Mouse (Mus musculus) heart, postnatal 36 days (tissue): ENCODE measurements around the gene Mns1. TPM values are rescaled to one million over a fixed set of nuclear protein-coding genes. Genes with fewer than 3 reads are reported as not detected.
"Not testable (repeated sequence)": the region's sequence is repeated elsewhere in the genome, so short reads cannot be mapped to it uniquely, and the experiment has no call there.

Experiments used
- DNase-seq, 2 experiments: peaks; one replicate each; pipeline ENCODE4 v3.0.0; 2021 to 2022
- intact Hi-C: fragments of 180-260 bp; cut with DNase I; formaldehyde crosslinking; loops from one replicate; pipeline ENCODE4 v1.15.1; 2025
- total RNA-seq, 2 experiments: library from RNA; stranded (reverse); gene quantifications; 2 replicates each; pipeline ENCODE4 v1.2.3; 2021

The Mns1 gene
- total RNA-seq, result under 1 TPM; 0.14 to 0.30 TPM

DNA sequence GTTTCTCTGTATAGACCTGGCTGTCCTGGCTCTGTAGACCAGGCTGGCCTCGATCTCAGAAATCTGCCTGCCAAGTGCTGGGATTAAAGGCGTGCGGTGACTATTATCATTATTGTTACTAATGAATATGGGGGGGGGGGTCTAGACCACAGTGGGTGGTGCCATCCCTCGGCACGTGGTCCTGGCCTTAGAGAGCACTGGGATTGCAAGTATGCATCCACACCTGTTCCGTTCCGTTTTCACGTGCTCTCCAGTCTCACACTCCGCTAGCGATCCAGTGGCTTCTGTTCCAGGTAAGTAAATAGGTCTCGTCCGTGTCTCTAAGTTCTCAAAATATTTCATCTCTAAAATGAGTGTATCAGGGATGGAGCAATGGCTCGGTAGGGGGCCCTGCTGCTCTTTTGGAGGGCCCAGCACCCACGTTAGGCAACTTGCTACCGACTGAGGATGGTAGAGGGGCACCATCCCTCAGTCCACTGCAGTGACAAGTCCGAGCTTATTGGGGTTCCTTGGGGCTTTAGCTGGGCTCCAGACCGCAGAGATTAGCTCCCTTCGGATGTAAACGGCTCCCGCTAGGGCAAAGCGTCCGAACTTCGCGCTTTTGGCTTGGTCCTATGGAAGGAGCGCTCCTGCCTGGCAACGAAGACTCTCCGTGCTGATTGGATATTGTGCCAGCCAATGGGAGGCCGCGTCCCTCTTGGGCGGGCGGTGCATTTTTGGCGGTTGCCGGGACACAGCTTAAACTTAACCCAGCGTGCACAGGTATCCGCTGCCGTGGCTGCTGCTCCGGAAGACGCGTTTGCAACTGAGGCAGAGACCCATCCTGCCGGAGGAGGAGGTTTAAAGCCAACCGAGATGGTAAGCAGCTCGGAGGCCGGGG is at the start of gene Mns1:
Gene Mns1 (plus strand): TSS at position 190 of the 880 bp plus-strand sequence.
- intact Hi-C loops, result no loop called here
- DNase-seq, result peak; percentile 90 to 91

DNA sequence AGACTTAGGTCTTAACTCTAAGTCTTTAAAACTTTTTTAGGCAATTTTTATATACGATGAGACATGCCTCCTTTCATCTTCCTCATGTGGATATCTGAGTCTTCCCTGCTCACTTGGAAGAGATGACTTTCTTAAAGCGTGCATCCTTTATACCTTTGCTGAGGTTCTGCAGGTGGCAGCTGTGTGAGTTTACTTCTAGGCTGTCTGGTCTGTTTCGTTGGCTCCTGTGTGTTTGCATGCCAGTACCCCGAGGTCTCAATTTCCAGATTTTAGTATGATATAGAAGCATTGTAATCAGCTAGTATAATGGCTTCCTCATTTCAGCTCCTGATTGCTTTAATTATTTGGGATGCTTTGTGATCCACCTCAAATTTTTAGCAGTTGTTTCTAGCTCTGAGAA is 48.9 kb upstream of the Mns1 start:
- intact Hi-C loops, result no loop called here
- DNase-seq, result no peak

DNA sequence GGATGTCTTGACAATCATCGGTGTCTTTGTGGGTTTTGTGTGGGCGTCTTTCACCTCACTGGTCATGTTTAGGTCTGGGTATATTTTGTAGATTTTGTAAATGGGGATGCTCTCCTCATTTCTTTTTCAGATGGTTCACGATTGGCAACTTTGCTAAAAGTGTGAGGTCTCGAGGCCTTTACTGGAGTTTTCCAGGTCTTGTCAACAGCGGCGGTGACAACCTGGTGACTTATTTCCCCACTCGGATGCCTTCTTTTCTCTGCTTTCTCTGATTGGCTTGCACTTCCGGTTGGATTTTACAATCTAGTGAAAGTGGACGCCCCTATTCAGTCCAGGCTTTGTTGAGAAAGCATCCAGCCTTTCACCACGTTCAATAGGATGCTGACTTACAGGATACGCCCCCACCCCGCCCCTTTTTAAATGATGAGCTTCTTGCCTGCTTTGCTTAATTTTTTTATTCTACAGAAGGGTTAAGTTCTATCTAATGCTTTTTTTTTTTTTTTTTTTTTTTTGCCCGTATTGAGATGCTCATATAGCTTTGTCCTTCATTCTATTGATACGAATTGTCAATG is 48.3 kb upstream of the Mns1 start:
- intact Hi-C loops, result no loop called here
- DNase-seq, result no peak

DNA sequence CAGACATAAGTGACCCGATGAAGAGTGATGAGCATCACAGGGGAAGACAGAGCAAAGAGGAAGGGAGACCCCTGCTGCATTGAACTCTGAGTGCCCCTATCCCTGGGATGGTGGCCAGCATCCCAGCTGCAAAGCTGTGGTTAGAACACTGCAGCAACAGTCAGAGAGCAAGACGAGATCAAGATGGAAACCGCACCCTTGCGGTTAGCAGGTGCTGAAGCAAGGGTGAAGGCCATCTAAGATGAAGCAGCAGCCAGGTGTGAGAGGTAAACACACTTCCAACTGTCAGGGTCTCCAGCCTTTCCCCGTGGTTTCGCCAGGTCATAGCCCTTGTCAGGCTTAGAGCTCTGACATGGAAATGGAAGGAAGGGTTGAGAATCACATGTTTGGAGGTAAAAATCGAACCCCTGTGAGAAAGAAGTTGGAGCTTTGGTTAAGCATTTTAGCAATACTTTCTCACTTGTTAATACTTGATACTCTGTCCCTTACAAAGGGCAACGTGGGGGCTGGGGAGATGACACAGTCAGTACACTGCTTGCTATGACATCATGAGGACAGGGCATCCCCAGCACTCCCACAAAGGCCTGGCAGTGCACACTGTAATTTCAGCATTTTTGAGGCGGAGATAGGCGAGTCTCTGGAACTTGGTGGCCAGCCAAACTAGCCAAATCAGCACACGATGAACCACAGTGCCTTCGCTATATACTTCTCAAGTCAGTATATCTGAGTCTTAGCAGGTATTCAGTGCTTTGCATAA is 47.3 kb upstream of the Mns1 start:
- intact Hi-C loops, result no loop called here
- no peak for DNase-seq

DNA sequence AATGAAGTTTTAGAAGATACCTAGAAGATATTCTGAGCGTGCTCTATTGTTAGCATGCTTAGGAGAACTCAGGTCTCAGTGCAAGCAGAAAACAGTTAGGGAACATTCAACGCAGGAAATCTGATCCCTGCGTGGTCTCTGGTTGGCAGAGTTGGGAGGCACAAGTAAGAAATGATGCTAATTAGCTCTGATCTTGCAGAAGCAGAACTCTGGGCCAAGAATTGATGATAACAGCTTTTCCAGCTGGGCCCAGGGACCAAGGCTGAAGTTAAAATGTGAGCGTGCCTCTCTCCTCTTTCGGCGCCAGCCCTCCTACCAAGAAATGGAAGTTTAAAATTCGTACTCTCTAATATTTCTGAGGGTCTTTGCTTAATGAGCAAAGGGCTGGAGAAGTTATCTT is 45.1 kb upstream of the Mns1 start:
- intact Hi-C loops, result no loop called here

DNA sequence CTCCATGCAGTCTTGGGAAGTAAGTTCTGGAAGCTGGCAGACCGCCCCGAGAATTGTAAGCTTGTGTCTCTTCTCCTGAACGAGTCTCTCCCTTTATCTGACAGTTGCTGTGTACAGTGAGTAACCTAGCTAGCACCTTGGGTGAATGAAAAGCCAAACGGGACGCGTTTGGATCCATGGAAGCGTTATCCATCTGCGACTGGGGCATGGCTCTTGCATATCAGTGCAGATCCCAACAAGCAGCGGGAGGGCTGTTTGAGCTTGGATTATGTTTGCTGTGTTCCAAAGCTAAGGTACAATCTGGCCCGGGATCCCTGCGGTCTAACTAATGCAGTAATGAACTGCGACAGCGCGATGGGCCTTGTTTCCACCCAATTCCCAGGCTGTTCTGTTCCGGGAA is 44.6 kb upstream of the Mns1 start:
- intact Hi-C loops, result no loop called here
- DNase-seq, result no peak

More for the DNA sequence above, 45.1 kb upstream of the Mns1 start:
- DNase-seq, result no peak

DNA sequence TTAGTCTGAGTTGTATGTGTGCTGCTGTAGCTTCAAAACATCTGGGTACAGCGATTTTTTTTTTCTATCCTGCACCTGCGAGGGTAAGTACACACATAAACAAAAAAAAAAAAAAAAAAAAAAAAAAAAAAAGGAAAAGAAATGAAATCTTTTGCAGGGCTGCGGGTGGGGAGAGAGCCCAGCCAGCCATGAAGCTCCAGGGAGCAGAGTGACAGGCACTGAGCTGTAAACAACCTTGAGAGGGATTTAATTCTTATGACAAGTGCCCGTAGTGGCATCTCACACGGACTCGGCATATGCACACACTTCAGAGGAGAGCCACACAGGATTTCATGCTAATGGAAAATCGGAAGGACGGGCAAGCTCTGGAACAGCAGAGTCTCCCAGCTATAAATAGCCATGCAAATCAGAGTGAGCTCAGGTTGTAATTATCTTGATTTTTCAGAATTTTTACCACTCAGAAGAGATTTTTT is 43.9 kb upstream of the Mns1 start:
- no peak for DNase-seq
- intact Hi-C loops, result no loop called here

DNA sequence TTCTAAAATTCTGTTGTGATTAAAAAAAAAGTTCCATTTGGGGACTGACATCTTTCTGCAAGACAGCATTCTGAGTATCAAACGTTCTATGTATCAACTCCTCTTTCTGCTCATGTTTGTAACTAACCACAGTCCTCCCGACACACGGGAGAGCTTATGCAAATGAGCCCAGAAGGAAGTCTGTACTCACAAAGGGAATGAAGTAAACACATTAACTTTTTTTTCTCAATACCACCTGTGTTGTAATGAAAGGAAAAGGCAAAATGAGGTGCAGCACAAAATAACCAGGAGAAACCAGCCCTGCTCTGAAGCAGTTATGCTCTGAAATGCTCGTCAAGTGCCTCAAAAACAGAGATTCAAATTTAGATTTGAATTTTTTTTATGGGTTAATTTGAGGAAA is 37.7 kb upstream of the Mns1 start:
- no peak for DNase-seq
- intact Hi-C loops, result no loop called here

DNA sequence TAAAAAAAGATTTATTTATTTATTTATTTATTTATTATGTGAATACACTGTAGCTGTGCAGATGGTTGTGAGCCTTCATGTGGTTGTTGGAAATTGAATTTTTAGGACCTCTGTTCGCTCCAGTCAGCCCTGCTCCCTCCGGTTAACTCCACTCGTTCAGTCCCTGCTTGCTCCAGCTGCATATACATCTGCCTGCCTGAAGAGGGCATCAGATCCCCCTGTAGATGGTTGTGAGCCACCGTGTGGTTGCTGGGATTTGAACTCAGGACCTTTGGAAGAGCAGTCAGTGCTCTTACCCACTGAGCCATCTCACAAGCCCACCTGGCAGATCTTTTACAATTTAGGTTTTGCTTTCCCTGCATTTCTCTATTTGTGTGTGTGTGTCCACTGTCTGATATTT is 36.0 kb upstream of the Mns1 start:
- intact Hi-C loops, DNase-seq: not testable (repeated sequence)

DNA sequence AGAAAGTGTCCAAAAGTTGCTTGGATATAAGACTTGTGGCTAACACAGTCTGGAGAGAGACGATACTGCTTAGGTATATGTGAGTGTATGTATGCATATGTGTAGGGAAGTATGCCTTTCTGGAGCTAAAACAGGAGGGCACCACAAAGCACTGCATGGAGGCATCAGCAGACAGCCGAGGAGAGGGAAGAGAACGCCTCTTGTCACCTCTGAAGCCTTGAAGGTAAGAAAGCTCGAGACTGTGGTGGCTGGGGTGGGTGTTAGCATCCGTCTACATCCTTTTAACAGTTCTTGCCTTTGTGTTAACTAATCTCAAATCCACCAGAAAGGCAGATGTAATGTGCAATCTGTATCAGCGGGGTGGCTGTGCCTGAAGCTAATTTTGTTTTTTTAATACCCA is 34.4 kb upstream of the Mns1 start:
- intact Hi-C loops, result no loop called here
- DNase-seq, result no peak

DNA sequence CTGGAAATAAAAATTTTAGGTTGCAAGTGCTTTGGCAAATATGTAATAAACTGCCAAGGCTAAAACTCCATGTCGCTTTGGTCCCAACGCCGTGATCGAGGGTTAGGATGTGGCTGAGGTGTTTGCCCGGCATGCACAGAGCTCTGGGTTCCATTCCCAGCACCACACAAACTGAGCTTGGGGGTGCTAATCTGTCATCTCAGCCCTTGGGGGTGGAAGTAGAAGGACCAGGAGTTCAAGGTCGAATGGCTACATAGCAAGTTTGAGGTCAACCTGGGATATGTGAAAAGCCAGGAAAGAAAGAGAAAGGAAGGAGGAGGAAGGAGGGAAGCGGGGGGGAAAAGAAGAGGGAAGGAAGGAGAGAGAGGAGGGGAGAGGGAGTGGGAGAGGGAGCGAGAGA is 33.4 kb upstream of the Mns1 start:
- DNase-seq, result no peak

DNA sequence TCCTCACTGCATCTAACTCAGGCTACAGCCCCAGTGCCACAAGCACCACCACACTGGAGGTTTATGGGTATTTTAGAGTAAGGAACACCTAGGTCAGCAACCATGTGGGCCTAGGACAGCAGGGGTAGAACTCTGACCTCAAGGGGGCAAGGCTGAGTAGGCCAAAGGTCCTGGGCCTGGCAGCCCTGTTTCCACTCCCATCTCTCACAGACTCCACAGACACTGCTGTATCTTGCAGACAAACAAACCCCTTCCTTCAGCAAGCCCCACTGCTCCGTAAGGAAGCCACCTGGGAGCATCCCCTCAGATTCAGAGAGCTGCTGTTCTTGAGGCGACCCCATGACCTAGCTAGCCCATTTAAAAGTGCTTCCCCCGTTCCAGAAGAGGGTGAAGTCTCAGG is 32.9 kb upstream of the Mns1 start:
- DNase-seq, result no peak
- intact Hi-C loops, result loop anchor here (5.0 kb wide), 1 partner anchor 758 kb away; no protein-coding TSS in a partner anchor

More for the DNA sequence above, 33.4 kb upstream of the Mns1 start:
- intact Hi-C loops, result no loop called here

DNA sequence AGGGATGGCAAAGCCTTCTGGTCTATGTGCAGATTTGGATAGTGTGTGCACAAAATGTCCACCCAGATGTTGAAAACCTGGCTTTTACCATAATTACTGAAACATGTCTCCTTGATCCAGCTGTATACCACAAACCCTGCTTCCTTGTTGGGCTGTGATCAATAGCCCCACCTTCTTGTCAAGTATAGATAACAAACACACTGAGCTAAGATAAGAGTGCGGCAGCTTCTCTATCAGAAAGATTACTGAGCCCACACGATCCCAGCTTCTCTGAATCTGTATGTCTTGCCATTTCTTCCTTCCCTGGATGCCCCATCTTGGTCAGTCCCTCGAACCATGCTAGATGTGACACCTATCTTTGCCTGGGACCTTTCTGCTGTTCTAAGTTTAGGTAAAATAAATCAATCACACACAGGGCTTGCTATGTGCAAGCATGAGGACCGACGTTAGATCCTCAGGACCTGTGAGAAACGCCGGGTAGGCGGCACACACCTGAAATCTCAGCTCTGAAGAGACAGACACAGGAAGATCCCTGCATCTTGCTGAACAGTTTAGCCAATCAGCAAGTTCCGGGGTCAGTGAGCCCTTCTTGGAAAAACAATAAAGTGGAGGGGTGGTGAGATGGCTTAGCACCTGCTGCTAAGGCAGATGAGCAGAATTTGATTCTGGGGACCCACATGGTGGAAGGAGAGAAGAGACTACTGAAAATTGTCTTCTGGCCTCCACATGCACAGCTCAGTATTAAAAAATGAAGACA is 31.8 kb upstream of the Mns1 start:
- DNase-seq, result no peak
- intact Hi-C loops, result loop anchor here (5.0 kb wide), 1 partner anchor 759 kb away; no protein-coding TSS in a partner anchor

DNA sequence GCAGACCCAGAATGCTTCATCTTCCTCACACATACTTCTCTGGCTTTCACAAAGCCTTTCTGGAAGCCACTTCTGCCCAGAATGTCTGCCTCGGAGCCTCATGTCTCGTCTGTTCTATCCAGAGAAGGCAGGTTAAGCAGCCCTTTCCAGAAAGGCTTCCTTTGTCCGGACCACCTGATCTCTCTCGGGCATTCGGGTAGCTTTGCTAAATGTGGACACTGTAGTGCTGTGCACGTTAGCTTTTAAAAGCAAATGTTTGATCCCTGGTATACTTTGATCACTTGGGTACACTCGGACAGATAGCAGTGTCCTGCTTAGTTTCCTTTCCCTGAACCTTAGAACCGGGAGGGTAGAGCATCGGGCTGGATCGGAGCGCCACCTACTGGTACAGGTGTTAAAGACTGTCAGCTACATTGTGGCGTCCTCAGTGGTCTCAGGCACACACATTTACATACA is 29.7 kb upstream of the Mns1 start:
- DNase-seq, result peak; percentile 82 to 83

DNA sequence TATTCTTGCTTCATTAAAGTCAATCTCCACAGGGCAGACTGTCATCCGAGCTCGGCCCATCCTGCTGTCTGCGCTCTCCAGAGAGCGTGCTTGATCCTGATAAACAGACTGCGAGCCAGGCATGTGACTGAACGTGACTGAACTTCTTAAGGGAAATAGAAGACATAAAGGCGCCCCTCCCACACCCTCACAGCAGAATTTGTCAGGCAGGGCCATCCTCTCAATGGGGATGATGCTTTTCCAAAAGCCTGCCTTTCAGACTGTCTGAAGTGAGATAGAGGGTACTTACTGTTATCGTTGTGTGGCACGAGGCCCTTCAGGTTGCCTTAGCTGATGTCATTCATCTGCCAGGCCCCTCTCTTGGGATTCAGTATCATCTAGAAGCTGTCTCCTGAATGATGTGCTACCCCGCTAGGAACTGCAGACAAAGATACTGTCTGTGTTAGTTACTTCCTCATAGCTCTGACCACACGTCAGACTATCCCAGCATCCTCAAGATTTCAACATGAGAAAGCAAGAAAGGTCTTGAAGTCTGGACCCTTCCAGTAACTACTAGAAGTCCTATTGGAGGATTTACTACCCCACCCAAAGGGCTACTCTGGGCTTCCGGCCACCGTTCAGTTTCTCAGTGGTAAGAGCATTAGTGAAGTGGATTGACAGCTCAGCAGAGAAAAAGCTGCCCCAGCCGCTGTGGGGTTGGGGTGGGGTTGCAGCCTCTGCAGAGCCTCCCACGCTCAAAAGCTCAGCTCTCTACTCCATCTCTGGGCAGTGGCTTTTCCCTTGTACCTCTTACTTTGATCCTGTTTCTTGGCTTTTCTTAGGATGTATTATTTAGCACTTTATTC is 28.2 kb upstream of the Mns1 start:
- intact Hi-C loops, result loop anchor here (2.0 to 5.0 kb wide), 2 partner anchors 579 to 762 kb away; no protein-coding TSS in a partner anchor
- no peak for DNase-seq

More for the DNA sequence above, 29.7 kb upstream of the Mns1 start:
- intact Hi-C loops, result loop anchor here (1.0 to 5.0 kb wide), 3 partner anchors 148 to 761 kb away; no protein-coding TSS in a partner anchor

DNA sequence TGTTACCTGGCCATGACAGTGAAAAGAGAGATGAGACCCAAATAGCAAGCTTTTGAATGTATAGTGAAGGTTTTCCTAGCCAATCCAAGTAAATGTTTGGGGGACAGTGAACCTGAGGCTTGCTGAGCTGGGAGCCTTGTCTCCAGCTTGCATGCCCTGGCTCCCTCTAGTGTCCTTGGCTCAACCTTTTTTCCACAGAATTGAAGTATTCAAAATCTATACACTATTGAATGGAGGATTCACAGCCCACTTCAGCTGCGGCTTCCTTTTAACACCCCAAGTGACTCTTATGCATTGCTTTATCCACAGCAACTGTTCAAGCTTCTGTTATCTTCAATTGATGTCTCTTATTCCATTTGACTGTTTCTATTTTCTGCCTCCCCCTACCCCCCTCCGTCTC is 26.1 kb upstream of the Mns1 start:
- DNase-seq, result no peak
- intact Hi-C loops, result no loop called here

DNA sequence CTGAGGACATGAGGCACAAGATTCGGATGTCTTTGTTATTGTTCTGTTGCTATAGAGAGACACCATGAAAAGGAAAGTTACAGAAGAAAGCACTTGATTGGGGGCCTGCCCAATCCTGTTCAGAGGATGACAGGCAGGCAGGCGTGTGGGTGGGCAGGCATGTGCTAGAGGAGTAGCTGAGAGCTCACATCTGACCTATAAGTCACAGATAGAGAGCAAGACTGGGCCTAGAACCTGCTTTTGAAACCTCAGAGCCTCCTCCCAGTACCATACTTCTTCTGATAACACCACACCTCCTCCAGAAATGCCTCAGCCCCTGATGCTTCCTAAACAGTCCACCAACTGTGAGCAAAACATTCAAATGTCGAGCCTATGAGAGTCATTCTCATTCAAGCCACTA is 19.4 kb upstream of the Mns1 start:
- intact Hi-C loops, result no loop called here
- DNase-seq, result no peak

DNA sequence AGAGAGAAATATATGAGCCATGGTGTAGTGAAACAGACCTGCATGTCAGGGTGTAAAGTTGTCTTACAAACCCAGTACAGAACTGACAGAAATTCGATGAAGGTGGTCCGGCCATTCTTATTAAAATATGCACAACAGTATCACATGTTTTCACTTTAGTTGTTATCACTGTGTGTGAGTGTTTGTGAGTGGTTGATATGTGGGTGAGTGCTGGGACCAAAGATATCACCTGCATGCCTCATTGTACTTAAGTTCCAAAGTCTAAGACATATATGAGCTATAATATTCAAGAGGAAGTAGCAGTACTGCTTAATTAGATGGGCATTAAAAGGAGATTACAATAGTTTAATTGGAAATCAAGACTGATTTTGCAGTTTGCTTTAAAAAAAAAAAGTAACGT is 17.3 kb upstream of the Mns1 start:
- intact Hi-C loops, result no loop called here
- DNase-seq, result no peak

DNA sequence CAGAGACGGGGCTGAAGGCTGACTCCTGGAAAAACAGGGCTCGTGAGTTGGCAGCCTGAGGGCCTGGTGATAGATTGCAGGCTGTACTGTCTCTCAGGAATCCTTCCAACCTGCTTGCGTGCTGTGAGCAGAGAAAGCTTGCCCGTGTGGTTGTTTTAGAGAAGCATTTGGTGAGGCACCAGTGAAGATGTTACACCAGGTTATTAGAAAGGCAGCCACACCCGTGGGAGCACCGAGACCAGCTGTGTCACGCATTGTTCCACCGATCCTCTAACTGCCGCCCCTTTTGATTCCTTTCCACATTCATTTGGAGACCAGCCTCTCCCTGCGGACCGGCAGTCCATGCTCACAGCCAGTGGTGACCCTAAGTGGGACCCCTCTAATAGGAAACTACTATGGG is 15.5 kb upstream of the Mns1 start:
- intact Hi-C loops, result no loop called here
- DNase-seq, result no peak
